Mouse (Mus musculus): ENCODE results near the gene Dip2c.
A peak's percentile ranks its signal among the peaks of the same experiment; 100 is the strongest.

Dip2c gene

DNA sequence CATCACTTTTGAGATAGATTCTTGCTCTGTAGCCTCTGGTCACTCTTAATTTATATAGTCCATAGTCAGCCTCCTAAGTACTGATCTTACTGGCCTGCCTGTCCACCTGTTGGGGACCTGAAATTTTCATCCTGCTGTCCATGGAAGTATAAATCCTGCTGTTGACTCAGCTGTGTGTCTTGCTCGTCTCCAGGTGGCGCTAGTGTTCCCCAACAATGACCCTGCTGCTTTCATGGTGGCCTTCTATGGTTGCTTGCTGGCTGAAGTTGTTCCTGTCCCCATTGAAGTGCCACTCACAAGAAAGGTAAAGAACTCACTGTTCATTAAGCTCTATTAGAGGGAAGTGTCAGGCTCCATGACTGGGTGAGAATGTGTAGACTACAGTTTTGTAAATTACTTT lies 286.6 kb downstream of the Dip2c start:
- DNase-seq = peak; percentile 36

DNA sequence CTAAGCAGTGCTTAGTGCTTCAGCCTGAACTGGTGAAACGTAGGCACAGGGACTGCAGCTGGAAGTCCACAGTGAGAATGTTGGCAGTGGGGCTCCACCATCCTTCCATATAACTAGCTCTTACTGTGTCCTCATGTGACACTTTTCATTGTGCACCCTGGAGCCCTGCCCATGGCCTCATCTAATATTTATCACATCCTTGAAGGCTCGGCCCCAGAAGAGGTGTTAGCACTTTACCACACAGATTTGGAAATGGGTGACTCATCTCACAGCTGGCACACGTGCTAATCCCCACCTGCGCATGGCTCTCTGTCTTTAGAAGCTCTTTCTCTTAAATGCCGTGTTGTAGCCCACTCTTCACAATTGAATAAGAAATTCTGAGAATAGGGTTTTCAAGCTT lies 292.5 kb downstream of the Dip2c start:
- no peak for DNase-seq

DNA sequence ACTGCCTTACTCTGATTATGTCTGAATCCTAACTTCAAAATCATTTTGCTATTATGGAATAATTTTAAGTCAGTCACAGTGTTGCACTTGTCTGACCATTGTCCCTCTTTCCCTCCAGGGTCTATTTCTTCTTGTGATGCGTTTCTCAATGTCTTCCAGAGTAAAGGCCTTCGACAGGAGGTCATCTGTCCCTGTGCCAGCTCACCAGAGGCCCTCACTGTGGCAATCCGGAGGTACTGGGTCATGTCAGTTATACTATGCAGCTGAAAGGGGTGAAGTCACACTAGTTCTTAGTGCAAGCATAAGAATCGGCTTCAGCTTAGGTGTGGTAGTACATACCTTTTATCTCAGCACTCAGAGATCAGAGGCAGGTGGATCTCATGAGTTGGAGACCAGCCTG lies 300.4 kb downstream of the Dip2c start:
- no peak for DNase-seq

DNA sequence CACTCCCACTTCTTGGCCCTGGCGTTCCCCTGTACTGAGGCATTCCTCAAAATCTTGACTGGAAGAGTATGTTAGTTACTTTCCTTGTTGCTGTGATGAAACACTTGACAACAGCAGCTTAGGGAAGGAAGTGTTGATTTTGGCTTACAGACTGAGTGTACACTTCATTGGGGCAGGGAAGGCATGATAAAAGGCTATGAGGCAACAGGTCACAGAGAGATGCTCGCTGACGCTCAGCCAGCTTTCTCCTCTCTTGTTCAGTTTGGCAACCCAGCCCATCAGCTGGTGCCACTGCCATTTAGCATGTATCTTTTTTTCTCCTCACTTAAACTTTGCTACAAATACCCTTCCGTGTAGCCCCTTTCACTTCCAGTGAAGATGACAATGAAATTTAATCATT lies 302.1 kb downstream of the Dip2c start:
- no peak for DNase-seq

DNA sequence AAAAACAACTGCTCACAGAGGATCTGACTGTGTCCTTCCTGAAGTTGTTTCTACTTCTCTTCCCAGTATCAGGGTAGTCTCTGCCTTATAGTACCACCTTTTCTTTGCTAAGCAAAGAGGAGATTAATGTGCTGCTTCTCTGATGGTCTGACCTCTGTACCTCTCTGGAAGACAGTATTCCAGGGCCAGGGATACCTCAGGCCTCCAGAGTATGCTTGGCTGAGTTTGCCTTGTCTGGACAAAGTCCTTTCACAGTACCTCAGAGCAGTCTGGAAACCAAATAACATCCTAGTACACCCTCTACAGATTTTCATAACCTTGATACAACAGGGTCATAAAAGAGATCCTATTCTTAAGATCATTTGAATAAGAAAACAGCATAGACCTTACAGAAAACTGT lies 305.5 kb downstream of the Dip2c start:
- DNase-seq = peak; percentile 8

DNA sequence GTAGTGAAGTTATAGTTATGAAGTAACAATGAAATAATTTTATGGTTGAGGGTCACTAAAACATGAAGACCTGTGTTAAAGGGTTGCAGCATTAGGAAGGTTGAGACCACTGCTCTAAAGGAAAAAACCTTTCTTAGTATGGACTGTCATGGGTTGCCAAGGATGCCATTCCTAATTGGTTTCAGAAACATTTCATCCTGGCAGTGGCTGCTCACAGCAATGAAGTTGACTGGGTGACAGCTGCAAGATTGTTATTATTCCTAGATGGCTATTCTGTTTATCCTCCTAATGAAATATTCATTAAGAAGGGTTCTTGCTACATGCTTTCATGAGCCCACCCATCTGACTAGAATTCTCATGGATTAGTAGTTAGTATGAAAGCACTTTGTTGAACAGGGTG lies 307.3 kb downstream of the Dip2c start:
- no peak for DNase-seq

DNA sequence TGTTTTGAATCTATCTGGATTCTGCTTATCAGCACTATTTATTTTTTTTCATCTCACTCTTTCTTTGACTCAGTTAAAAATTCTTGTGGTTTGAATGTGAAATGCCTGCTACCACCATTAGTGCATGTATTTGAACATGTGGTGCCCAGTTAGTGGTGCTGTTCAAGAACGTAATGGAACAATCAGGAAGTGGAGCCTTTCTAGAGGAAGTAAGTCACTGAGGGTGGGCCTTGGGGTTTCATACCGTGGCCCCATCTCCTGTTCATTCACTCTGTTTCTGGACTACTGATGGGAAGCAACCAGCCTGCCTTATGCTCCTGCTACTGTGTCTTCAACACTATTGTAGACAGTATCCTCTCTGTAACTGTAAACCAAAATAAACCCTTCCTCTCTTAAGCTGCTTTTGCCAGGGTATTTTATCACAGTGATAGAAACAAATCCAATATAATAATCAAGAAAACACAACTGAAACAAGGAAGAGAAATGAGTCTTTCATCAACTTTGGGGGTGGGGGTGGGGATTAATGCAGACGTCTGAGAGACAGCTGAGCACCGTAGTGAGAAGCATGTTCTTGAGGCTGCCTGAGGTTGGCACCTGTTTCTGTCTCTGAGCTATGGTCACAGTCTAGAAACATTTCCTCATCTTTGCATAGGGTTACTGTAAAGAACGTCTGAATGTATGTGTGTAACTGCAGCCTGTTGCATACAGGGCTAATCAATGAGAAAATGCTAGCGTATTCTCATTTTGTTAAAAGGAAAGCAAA lies 323.2 kb downstream of the Dip2c start:
- no peak for DNase-seq

DNA sequence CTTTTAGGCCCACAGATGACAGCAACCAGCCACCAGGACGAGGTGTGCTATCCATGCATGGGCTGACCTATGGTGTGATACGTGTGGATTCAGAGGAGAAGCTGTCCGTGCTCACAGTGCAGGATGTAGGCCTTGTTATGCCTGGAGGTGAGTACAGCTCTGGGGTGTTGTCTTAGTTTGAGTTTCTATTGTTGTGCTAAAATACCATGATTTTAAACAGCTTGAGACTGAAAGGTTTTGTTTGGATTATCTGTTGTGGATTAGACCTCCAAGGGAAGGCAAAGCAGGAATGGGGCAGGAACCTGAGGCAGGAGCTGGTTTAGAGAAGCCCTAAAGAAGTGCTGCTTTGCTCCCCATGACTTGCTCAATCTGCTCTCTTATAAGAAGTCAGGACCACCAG lies 325.0 kb downstream of the Dip2c start:
- no peak for DNase-seq

DNA sequence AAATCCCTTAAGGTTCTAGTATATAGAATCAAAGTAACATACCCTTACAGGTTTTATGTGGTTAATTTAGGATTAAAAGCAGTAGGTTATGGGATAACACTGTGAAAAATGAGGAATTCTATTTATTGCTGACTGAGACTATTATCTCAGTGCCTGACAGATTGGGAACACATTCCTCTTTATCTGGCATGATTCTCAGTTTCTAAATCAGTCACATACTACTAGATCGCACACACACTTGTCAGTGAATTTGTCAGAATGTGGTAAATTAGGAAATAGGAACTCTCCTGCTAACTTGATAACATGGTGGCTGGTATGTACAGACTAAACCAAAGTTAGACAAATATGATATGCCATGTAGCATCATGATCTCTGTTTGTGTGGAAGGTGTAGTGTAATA lies 334.9 kb downstream of the Dip2c start:
- DNase-seq = no peak

DNA sequence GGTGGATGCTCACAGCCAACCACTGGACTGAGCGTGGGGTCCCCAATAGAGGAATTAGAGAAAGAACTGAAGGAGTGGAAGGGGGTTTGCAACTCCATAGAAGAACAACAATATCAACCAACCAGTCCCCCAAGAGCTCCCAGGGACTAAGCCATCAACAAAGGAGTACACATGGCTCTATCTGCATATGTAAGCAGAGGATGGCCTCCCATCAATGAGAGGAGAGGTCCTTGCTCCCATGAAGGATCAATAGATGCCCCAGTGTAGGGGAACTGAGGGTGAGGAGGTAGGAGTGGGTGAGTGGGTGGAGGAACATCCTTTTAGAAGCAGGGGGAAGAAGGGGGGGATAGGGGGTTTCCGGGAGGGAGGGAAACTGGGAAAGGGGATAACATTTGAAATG lies 356.4 kb downstream of the Dip2c start:
- DNase-seq = no peak

DNA sequence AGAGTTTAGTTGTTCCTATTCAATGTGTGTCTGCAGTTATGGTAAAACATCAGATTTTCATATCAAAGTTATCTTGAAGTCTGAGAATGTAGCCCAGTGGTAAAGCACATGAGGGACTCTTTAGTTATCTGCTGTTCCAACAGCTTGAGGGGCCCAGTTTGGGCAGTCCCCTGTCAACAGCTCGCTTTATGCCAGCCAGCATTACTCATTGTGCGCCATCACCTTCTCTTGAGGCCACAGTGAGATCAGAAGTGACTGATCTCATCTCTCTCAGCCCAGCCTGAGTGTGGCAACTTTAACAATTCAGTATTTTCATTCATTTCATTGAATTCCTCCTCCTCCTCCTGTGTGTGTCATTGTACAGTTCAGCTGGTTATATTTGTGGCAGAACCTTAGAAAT lies 359.6 kb downstream of the Dip2c start:
- no peak for DNase-seq

DNA sequence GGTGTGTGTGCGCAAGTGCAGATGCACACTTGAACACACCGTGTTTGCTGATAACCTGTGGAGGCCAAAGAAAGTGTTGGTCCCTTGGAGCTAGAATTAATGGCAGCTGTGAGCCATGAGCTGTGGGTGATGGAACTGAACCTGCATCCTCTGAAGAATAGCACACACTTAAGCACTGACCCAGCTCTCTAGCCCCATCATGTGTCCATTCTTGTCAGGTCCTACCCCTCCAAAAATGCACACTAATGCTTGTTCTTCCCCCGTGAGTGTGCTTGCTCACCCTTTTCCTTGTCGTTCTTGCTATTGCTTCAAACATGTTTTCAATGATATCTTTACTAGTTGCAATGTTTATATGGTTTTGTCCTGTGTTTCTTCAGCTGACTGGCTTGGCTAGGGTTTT lies 360.2 kb downstream of the Dip2c start:
- peak; percentile 25 for DNase-seq

DNA sequence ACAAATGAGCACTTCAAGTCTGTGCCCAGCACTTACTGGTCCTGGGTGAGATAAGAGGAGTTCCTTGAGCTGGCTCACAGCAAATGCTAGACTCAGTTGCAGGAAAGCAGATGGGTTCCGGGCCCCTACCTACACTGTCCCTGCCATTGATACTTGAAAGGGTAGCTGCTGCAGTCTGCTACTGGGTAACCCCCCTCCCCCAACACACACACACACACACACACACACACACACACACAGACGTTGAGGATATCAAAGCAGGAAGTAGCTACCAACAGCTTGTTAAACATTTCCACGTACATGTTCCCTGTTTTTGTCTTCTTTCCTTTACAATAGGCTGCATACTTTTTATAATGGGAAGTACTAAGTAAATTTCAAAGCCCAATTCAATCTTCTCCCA lies 361.6 kb downstream of the Dip2c start:
- DNase-seq = no peak

DNA sequence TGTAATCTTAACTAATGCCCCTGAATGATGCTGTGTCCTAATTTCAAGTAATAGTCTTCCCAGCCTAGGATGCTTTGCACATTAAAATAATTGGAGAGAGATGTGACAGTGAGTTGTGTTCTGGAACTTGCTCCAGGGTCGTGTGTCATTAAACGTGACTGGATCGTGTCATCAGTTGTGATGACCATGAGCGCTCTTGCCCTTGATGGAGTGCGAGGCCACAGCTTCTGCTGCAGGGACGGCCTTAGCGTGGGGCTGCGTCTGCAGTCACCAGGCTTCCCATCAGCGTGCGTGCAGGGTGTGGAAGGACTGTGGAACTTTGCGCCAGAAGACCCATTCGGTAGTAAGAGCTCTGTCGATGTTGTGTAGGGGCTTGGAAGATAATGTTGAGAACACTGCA lies 372.4 kb downstream of the Dip2c start:
- DNase-seq = no peak

DNA sequence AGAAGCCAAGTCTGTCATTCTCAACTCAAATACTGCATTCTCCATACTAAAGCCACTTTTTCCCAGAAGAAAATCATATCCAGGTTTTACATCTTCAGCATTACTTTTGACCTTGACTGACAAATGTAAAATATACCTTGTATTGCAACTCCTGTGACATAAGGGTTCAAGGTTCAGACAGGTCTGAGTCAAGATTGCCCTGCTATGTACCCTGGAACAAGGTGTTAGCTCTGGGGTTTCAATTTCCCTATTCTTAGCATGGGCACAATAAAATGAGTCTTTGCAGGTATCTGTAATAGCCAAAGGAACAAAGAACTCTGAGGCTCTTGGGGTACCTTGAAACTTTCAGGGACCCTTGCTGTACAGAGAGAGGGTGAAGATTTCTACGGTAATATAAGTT lies 373.6 kb downstream of the Dip2c start:
- DNase-seq = no peak

DNA sequence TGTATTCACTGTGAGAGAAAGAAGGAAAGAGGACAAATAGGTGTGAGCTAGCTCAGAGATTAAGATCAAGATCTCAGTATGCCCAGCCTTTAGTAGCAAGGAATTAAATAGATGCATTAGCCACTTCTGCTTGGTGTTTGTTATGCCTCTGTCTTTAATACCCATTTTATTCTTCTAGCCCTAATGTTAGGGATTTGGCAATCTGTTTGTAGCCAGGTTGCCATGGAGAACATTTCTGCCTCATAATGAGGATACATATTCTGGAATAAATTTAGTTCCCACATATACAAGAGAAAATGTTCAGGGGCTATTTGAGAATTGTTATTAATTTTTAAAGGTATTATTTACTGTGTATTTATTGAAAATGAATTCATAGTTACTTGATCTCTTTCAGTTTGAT lies 374.3 kb downstream of the Dip2c start:
- no peak for DNase-seq

DNA sequence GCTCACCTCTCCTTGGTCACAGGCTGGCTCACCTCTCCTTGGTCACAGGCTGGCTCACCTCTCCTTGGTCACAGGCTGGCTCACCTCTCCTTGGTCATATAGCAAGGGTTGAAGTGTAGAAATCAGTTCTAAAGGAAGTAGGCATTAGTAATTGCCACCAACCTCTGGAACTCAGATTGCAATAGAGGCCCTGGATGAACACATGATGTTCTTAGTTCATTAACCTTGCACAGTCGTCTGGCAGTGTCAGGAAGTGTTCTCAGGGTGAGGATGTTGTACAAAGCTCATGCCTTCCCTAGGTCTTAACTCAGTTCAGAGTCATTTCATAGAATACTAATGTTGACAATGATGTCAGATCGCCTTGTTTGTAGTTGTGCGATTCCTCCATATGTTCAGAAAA lies 376.7 kb downstream of the Dip2c start:
- DNase-seq = no peak

DNA sequence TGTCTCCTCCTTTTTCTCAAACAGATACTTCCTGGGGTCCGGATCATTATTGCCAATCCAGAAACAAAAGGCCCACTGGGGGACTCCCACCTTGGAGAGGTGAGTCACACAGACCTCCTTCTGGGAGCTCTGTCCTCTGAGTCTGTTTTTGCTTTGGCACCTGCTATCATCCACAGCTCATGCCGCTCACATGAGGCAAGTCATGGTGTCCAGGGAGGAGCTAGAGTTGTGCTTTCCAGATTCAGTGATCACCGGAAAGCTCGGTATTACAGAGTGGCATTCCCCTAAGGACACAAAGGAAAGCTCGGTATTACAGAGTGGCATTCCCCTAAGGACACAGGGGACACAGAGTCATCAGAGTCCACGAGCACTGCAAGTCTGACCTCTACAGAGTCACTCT lies 380.3 kb downstream of the Dip2c start:
- DNase-seq = no peak

DNA sequence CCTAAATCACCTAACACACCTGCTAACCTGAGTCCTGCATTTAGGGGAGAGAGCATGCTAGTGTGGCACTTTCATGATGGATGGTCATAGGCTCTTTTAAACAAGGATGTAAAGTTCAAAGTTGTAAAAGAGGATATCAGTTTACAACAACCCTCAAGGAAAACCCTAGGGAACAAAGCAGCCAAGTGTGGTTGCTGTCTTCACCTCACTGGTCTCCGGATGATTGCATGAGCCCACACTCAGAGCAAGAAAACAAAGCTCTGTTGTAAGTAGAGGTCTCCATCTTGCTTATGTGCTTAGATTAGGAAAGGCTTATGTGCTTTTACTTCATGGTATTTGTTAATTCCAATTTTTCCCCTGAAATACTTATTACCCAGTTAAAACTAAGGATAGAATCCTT lies 384.4 kb downstream of the Dip2c start:
- no peak for DNase-seq

DNA sequence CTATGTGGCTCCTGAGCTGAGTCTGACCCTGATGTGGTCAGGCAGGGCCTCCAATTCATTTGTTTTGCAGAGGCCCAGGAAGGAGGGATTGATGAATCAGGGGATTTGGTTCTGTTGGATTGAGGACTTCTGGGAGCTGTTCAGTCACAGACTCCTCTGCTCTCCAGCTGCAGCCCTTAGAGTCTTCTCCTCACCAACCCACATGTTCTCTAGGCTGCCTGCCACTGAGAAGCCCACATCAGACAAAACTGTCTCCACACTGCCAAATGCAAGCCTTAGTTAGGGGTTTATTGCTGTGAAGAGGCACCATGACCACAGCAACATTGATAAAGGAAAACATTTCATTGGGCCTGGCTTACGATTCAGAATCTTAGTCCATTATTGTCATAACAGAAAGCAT lies 387.3 kb downstream of the Dip2c start:
- DNase-seq = no peak

DNA sequence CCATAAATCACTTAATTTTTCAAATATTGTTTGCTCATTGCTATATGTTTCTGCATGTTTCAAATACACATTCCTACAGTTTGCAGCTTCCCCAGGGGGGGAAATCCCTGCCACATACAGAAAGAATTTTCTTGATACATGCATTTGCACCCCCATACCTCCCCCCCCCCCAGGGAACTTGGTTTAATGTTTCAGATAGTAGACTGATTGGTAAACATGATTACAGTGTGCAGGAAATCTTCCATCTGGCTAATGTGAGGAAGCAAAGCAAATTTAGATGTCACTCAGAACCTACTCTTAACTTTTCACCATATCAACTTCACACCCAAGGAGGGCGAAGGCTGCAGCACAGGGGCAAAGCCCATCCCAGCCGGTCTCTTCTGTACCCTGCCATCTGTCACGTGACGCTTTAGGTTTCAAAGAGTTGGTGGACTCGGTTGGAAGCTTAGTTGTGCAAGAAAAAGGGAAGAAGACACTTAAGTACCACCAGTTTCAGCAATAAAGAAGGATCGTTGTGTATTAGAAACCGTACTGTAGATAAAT lies 391.7 kb downstream of the Dip2c start:
- DNase-seq = no peak

DNA sequence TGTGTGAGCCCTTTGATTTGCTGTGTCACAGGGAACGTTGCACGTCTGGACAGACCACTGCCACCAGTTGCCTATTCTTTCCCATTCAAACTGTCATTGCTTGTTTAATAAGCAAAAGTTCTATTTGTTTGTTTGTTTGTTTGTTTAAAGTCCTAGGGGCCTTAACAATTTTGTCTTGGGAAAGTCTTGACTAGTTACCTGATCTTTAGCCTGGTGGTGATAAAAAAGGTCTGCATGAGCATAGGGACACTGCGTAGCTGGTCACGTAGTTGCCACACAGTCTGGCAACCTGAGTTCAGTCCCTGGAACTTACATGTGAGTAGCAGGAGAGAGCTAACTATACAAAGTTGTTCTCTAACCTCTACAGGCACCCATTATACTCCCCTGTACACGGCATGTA lies 392.9 kb downstream of the Dip2c start:
- no peak for DNase-seq

DNA sequence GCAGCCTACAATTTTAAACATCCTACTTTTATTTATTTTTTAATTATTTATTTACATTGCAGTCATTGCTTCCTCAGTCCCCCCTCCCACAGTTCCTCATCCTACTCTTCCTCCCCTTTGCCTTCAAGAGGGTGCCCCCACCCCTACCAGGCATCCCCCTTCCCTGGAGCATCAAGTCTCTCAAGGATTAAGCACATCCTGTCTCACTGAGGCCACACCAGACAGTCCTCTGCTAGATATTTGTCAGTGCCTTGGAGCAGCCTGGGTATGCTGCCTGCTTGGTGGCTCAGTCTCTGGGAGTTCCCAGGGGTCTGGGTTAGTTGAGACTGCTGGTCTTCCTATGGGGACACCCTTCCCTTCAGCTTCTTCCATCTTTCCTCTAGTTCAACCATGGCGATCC lies 397.8 kb downstream of the Dip2c start:
- DNase-seq = no peak

DNA sequence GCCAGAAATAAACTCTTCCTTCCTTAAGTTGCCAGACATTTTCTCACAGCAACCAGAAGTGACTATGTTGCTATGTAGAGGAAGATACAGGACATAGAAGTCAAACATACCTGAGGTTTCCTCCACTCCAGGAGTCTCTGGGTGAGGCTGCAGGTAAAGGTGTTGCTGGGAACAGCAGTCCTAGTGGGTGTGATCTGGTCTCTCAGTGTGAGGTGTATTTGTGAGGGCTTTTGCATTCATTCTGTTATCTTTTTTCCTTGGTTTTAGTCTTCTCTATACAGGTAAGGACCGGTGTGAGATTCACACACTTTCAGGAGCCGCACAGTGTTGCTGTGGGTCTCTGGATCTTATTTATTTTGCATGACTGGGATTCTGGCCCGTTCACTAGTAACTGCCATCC lies 405.2 kb downstream of the Dip2c start:
- no peak for DNase-seq

DNA sequence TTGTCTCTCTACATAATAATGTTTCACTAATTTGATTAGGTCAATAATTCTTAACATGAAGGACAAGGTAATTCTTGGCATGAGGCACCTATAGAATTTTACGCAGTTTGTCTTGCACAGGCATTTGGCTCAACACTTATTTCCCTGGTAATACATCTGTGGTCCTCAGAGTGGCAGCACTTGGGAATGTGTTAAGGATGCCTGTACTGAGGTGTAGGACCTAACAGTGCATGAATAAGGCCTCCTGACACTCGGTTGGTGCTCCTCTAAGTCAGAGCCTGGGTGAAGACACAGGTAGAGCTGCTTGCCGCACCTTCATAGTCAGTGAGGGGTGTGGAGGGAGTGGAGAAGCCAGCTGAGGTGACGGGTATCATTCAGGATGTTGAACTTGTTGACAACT lies 407.0 kb downstream of the Dip2c start:
- no peak for DNase-seq

Data from kidney, adult 18-20 months (tissue).